Mouse (Mus musculus) lung, embryonic 16.5 days (tissue): Measurements from ENCODE around the gene Prkca. TPM values are rescaled to one million over a fixed set of nuclear protein-coding genes. Genes with fewer than 3 reads are reported as not detected.

Source experiments
- ATAC-seq: fragments of 200-750 bp; cut with Nextera tagmentation; 2 replicates; pipeline ENCODE4 v1.8.0; 2017; ENCODE audit warnings: low read depth, mild to moderate bottlenecking, moderate library complexity
- H3K27ac ChIP-seq: fragments of 300-500 bp; sonication (generic); 2 replicates; pipeline ENCODE4 v1.5.1; 2014; ENCODE audit warnings: mild to moderate bottlenecking, control low read depth, low read length
- H3K27me3 ChIP-seq: fragments of 300-500 bp; sonication (generic); 2 replicates; pipeline ENCODE4 v1.6.1; 2014; ENCODE audit warnings: low read depth, low read length, mixed read lengths; ENCODE audit not compliant: control insufficient read depth, insufficient read depth
- H3K36me3 ChIP-seq: fragments of 300-500 bp; sonication (generic); 2 replicates; pipeline ENCODE4 v1.6.1; 2014; ENCODE audit warnings: low read length; ENCODE audit not compliant: control insufficient read depth, insufficient read depth
- H3K4me1 ChIP-seq: fragments of 300-500 bp; sonication (generic); replicated peaks from 2 replicates; pipeline ENCODE4 v1.6.1; 2014; ENCODE audit warnings: low read length, mixed read lengths; ENCODE audit not compliant: control insufficient read depth, insufficient read depth
- H3K4me2 ChIP-seq: fragments of 300-500 bp; sonication (generic); 2 replicates; pipeline ENCODE4 v1.6.1; 2014; ENCODE audit warnings: low read depth, low read length, control low read depth
- H3K4me3 ChIP-seq: fragments of 300-500 bp; sonication (generic); 2 replicates; pipeline ENCODE4 v1.5.1; 2014; ENCODE audit warnings: mild to moderate bottlenecking, low read length, control low read depth
- H3K9ac ChIP-seq: fragments of 300-500 bp; sonication (generic); 2 replicates; pipeline ENCODE4 v1.6.1; 2014; ENCODE audit warnings: low read length, control low read depth
- H3K9me3 ChIP-seq: fragments of 300-500 bp; sonication (generic); 2 replicates; pipeline ENCODE4 v1.6.1; 2016; ENCODE audit warnings: low read length; ENCODE audit not compliant: control insufficient read depth
- WGBS: fragments of 180-500 bp; shearing (Covaris S2); extraction: QIAGEN DNeasy Blood & Tissue Kit; methylation state at CpG from one replicate; pipeline ENCODE4 v1.1.7; 2014; 5-methylcytosine and 5-hydroxymethylcytosine counted together
- polyA plus RNA-seq: library from polyadenylated mRNA; unstranded; fragments of >200 nt; fragmentation: Nextera tagmentation; extraction: Ambion mirVana; gene quantifications from 2 replicates; pipeline ENCODE4 v1.2.1, GENCODE M21; 2015

Prkca gene
- polyA plus RNA-seq, 1 experiment from 2014 or later: 10.1 TPM

- Histone ChIP-seq H3K36me3 (no peaks in the 10 kb centered on the region), H3K4me3 (no peak overlapping the region), H3K4me2 (no peak overlapping the region), H3K27me3 (no peaks in the 10 kb centered on the region), H3K9me3 (no peaks in the 10 kb centered on the region), H3K27ac (peak overlapping the region; percentile 41), H3K4me1 (peaks cover 18% of the 10 kb centered on the region), H3K9ac (no peak overlapping the region)
- ATAC-seq: peak; percentile 51
- 13% methylated on average over 5 of the region's 7 CpGs for WGBS
These were observed 21.3 kb upstream of the Prkca start for GRCm38 (mm10) chr11:108364945-108365589.

GRCm38 (mm10) chr11:108363991-108364390 lies 20.3 kb upstream of the Prkca start:
- ATAC-seq: peak; percentile 93
- 35% methylated on average over 4 of the region's 4 CpGs for WGBS

GRCm38 (mm10) chr11:108362965-108363364 lies 19.2 kb upstream of the Prkca start:
- H3K4me2 ChIP-seq: no peak overlapping the region
- peaks cover 18% of the 10 kb centered on the region for H3K4me1 ChIP-seq
- H3K4me3 ChIP-seq: no peak overlapping the region
- H3K27ac ChIP-seq: no peak overlapping the region
- WGBS: 94% methylated on average over 5 of the region's 5 CpGs
- H3K36me3 ChIP-seq: no peaks in the 10 kb centered on the region
- ATAC-seq: no peak
- no peak overlapping the region for H3K9ac ChIP-seq
- no peaks in the 10 kb centered on the region for H3K27me3 ChIP-seq
- H3K9me3 ChIP-seq: no peaks in the 10 kb centered on the region

More at GRCm38 (mm10) chr11:108363991-108364390, 20.3 kb upstream of the Prkca start:
- peak overlapping the region; percentile 41 for H3K27ac ChIP-seq
- peaks cover 18% of the 10 kb centered on the region for H3K4me1 ChIP-seq
- no peaks in the 10 kb centered on the region for H3K36me3 ChIP-seq
- no peaks in the 10 kb centered on the region for H3K27me3 ChIP-seq
- H3K4me2 ChIP-seq: no peak overlapping the region
- no peaks in the 10 kb centered on the region for H3K9me3 ChIP-seq
- no peak overlapping the region for H3K9ac ChIP-seq
- no peak overlapping the region for H3K4me3 ChIP-seq

- H3K4me2 ChIP-seq: no peak overlapping the region
- H3K9me3 ChIP-seq: no peaks in the 10 kb centered on the region
- H3K9ac ChIP-seq: no peak overlapping the region
- H3K4me1 ChIP-seq: peaks cover 18% of the 10 kb centered on the region
- 64% methylated on average over 4 of the region's 4 CpGs for WGBS
- no peak overlapping the region for H3K4me3 ChIP-seq
- H3K36me3 ChIP-seq: no peaks in the 10 kb centered on the region
- H3K27me3 ChIP-seq: no peaks in the 10 kb centered on the region
- H3K27ac ChIP-seq: no peak overlapping the region
- ATAC-seq: no peak
These were observed 17.3 kb upstream of the Prkca start for GRCm38 (mm10) chr11:108360983-108361382.

- no peaks in the 10 kb centered on the region for H3K9me3 ChIP-seq
- H3K9ac ChIP-seq: no peak overlapping the region
- WGBS: 71% methylated on average over 6 of the region's 6 CpGs
- no peak overlapping the region for H3K4me3 ChIP-seq
- no peaks in the 10 kb centered on the region for H3K27me3 ChIP-seq
- 0 out of 2 replicates have a peak, but pooled peaks cover 2% of the 10 kb centered on the region for H3K4me1 ChIP-seq
- H3K4me2 ChIP-seq: no peak overlapping the region
- H3K27ac ChIP-seq: no peak overlapping the region
- H3K36me3 ChIP-seq: no peaks in the 10 kb centered on the region
- ATAC-seq: no peak
These were observed 15.2 kb upstream of the Prkca start for GRCm38 (mm10) chr11:108358911-108359310.

GRCm38 (mm10) chr11:108356020-108356419 lies 12.3 kb upstream of the Prkca start:
- H3K9ac ChIP-seq: no peak overlapping the region
- H3K27me3 ChIP-seq: no peaks in the 10 kb centered on the region
- no peak overlapping the region for H3K4me3 ChIP-seq
- H3K27ac ChIP-seq: 0 out of 2 replicates have a peak overlapping the region, but pooled peaks have one; percentile 31
- H3K36me3 ChIP-seq: no peaks in the 10 kb centered on the region
- H3K9me3 ChIP-seq: no peaks in the 10 kb centered on the region
- 45% methylated on average over 4 of the region's 4 CpGs for WGBS
- ATAC-seq: peak; percentile 66; the same call in 1 of the 2 replicates
- H3K4me1 ChIP-seq: no peaks in the 10 kb centered on the region
- H3K4me2 ChIP-seq: no peak overlapping the region

- no peaks in the 10 kb centered on the region for H3K9me3 ChIP-seq
- no peaks in the 10 kb centered on the region for H3K36me3 ChIP-seq
- 78% methylated on average over 10 of the region's 10 CpGs for WGBS
- H3K9ac ChIP-seq: no peak overlapping the region
- H3K4me1 ChIP-seq: no peaks in the 10 kb centered on the region
- H3K4me3 ChIP-seq: no peak overlapping the region
- H3K4me2 ChIP-seq: no peak overlapping the region
- H3K27ac ChIP-seq: no peak overlapping the region
- H3K27me3 ChIP-seq: no peaks in the 10 kb centered on the region
- ATAC-seq: no peak
These were observed 9.2 kb upstream of the Prkca start for GRCm38 (mm10) chr11:108352842-108353388.

GRCm38 (mm10) chr11:108350799-108351198 lies 7.1 kb upstream of the Prkca start:
- no peaks in the 10 kb centered on the region for H3K27me3 ChIP-seq
- H3K4me3 ChIP-seq: no peak overlapping the region
- ATAC-seq: no peak
- no peaks in the 10 kb centered on the region for H3K4me1 ChIP-seq
- no peaks in the 10 kb centered on the region for H3K36me3 ChIP-seq
- no peaks in the 10 kb centered on the region for H3K9me3 ChIP-seq
- H3K9ac ChIP-seq: no peak overlapping the region
- no peak overlapping the region for H3K4me2 ChIP-seq
- no peak overlapping the region for H3K27ac ChIP-seq
- WGBS: 72% methylated on average over 4 of the region's 4 CpGs

GRCm38 (mm10) chr11:108345321-108345720 lies 1.6 kb upstream of the Prkca start:
- Histone ChIP-seq H3K36me3 (no peaks in the 10 kb centered on the region), H3K9ac (no peak overlapping the region), H3K4me3 (no peak overlapping the region), H3K9me3 (no peaks in the 10 kb centered on the region), H3K27ac (no peak overlapping the region), H3K27me3 (no peaks in the 10 kb centered on the region; the same call in 1 of the 2 replicates), H3K4me2 (no peak overlapping the region), H3K4me1 (peaks cover 10% of the 10 kb centered on the region; the same call in 1 of the 2 replicates)
- ATAC-seq: no peak
- whole genome bisulfite sequencing: 88% methylated on average over 2 of the region's 2 CpGs
